Mouse (Mus musculus) CH12.LX (cell line): ENCODE results near the gene Map2k6. TPM values are rescaled to one million over a fixed set of nuclear protein-coding genes. Genes with fewer than 3 reads are reported as not detected.
A peak's percentile ranks its signal among the peaks of the same experiment; 100 is the strongest.

ENCODE experiments used
- DNase-seq: peaks from one replicate; pipeline ENCODE4 v3.0.0-alpha.2; 2013; ENCODE audit errors: extremely low read depth
- H3K27ac ChIP-seq: 2 replicates; pipeline ENCODE4 v1.5.1; 2012; ENCODE audit warnings: low read depth, mild to moderate bottlenecking, control low read depth, moderate library complexity; ENCODE audit not compliant: insufficient read depth
- H3K27me3 ChIP-seq: replicated peaks from 2 replicates; pipeline ENCODE3; 2012; ENCODE audit warnings: inconsistent platforms
- H3K36me3 ChIP-seq, 2 experiments: replicated peaks in 1 of 2; 2 replicates each; pipeline versions ENCODE3 to v1.6.1; 2012; ENCODE audit warnings: inconsistent platforms in 1 of 2, low read length in 1 of 2, mild to moderate bottlenecking in 1 of 2, mixed read lengths in 1 of 2, moderate library complexity in 1 of 2; ENCODE audit not compliant: control insufficient read depth in 1 of 2, insufficient read depth in 1 of 2
- H3K4me1 ChIP-seq, 2 experiments: 2 replicates each; pipeline ENCODE4 v1.6.1; 2012; ENCODE audit warnings: inconsistent platforms in 1 of 2, moderate library complexity in 1 of 2; ENCODE audit not compliant: insufficient read depth in 2 of 2, control insufficient read depth in 1 of 2
- H3K4me2 ChIP-seq: 2 replicates; pipeline ENCODE4 v1.6.1; 2012; ENCODE audit warnings: low read depth, mild to moderate bottlenecking, control low read depth; ENCODE audit not compliant: poor library complexity, insufficient read depth, severe bottlenecking
- H3K4me3 ChIP-seq, 3 experiments: fragments of 150-350 bp in 1 of 3; sonication (generic) in 1 of 3; replicated peaks in 1 of 3; 2 replicates each; pipeline versions ENCODE3 to v1.5.1; 2011 to 2012; ENCODE audit warnings: low read depth in 2 of 3, low read length in 2 of 3, mild to moderate bottlenecking in 2 of 3, moderate library complexity in 2 of 3, control low read depth in 1 of 3, improper control_type of control experiment in 1 of 3, inconsistent platforms in 1 of 3, mixed read lengths in 1 of 3; ENCODE audit not compliant: poor library complexity in 1 of 3
- H3K79me2 ChIP-seq: replicated peaks from 2 replicates; pipeline ENCODE4 v1.6.1; 2012; ENCODE audit warnings: mild to moderate bottlenecking, moderate library complexity; ENCODE audit not compliant: control insufficient read depth, poor library complexity, insufficient read depth, severe bottlenecking; ENCODE audit errors: extremely low read depth
- H3K9ac ChIP-seq: 2 replicates; pipeline ENCODE4 v1.6.1; 2012; ENCODE audit warnings: low read depth, mild to moderate bottlenecking, control low read depth, moderate library complexity; ENCODE audit not compliant: insufficient read depth
- H3K9me3 ChIP-seq: replicated peaks from 2 replicates; pipeline ENCODE3; 2012; ENCODE audit warnings: low read length, inconsistent platforms, mixed read lengths
- BHLHE40 ChIP-seq: IDR thresholded peaks from 2 replicates; pipeline ENCODE4 v1.6.1; 2011; ENCODE audit warnings: mild to moderate bottlenecking, low read depth, low read length, improper control_type of control experiment
- CHD1 ChIP-seq: IDR thresholded peaks from 2 replicates; pipeline ENCODE4 v1.6.1; 2012; ENCODE audit warnings: low read depth, low read length, improper control_type of control experiment, inconsistent platforms
- CHD2 ChIP-seq: IDR thresholded peaks from 2 replicates; pipeline ENCODE4 v1.6.1; 2011; ENCODE audit warnings: low read length, improper control_type of control experiment
- CTCF ChIP-seq, 2 experiments: IDR thresholded peaks in 1 of 2; conservative IDR thresholded peaks in 1 of 2; 2 replicates each; pipeline ENCODE4 v1.5.1; 2011 to 2012; ENCODE audit warnings: low read depth in 2 of 2, low read length in 2 of 2, improper control_type of control experiment in 1 of 2, inconsistent platforms in 1 of 2, mild to moderate bottlenecking in 1 of 2, moderate library complexity in 1 of 2
- ELF1 ChIP-seq: IDR thresholded peaks from 2 replicates; pipeline ENCODE4 v1.6.1; 2014; ENCODE audit warnings: low read depth, mild to moderate bottlenecking, inconsistent platforms, low read length, improper control_type of control experiment
- ETS1 ChIP-seq: conservative IDR thresholded peaks from 2 replicates; pipeline ENCODE4 v1.6.1; 2012; ENCODE audit warnings: low read depth, mild to moderate bottlenecking, inconsistent platforms, low read length, improper control_type of control experiment, moderate library complexity
- GABPA ChIP-seq: IDR thresholded peaks from 2 replicates; pipeline ENCODE4 v1.6.1; 2012; ENCODE audit warnings: low read depth, low read length, improper control_type of control experiment, inconsistent platforms; ENCODE audit not compliant: insufficient replicate concordance
- IRF4 ChIP-seq: IDR thresholded peaks from 2 replicates; pipeline ENCODE4 v1.6.1; 2014; ENCODE audit warnings: low read depth, mild to moderate bottlenecking, inconsistent platforms, low read length, improper control_type of control experiment
- MEF2A ChIP-seq: IDR thresholded peaks from 2 replicates; pipeline ENCODE4 v1.6.1; 2014; ENCODE audit warnings: low read depth, mild to moderate bottlenecking, inconsistent platforms, low read length, improper control_type of control experiment, borderline replicate concordance
- MXI1 ChIP-seq: IDR thresholded peaks from 2 replicates; pipeline ENCODE4 v1.6.1; 2011; ENCODE audit warnings: mild to moderate bottlenecking, low read depth, low read length, improper control_type of control experiment
- NELFE ChIP-seq: IDR thresholded peaks from 2 replicates; pipeline ENCODE4 v1.6.1; 2011; ENCODE audit warnings: low read depth, low read length, improper control_type of control experiment
- SMC3 ChIP-seq: IDR thresholded peaks from 2 replicates; pipeline ENCODE4 v1.6.1; 2011; ENCODE audit warnings: low read depth, low read length, improper control_type of control experiment
- TBP ChIP-seq: conservative IDR thresholded peaks from 2 replicates; pipeline ENCODE4 v1.6.1; 2011; ENCODE audit warnings: low read depth, low read length, improper control_type of control experiment
- ZKSCAN1 ChIP-seq: IDR thresholded peaks from 2 replicates; pipeline ENCODE4 v1.6.1; 2012; ENCODE audit warnings: low read depth, inconsistent platforms, low read length, improper control_type of control experiment, borderline replicate concordance
- ZMIZ1 ChIP-seq: IDR thresholded peaks from 2 replicates; pipeline ENCODE4 v1.6.1; 2012; ENCODE audit warnings: low read depth, mild to moderate bottlenecking, inconsistent platforms, low read length, improper control_type of control experiment
- dilution Hi-C: fragments of 300-500 bp; cut with MboI; formaldehyde crosslinking; loops from 2 replicates; pipeline ENCODE4 v1.14.3; 2020; ENCODE audit warnings: low sequenced_read_pairs; ENCODE audit not compliant: extremely low pct_unique_long_range_greater_than_20kb, extremely low pct_ligation_motif_present
- in situ Hi-C: fragments of 300-500 bp; cut with MboI; formaldehyde crosslinking; loops from 3 replicates; pipeline ENCODE4 v1.14.3; 2019; ENCODE audit warnings: low sequenced_read_pairs, low pct_ligation_motif_present, low pct_unique_long_range_greater_than_20kb, mixed read lengths
- polyA plus RNA-seq: library from polyadenylated mRNA; unstranded; fragments of >175 nt; gene quantifications from 2 replicates; pipeline ENCODE4 v1.2.1, GENCODE M21; 2012; ENCODE audit warnings: low read depth; ENCODE audit not compliant: insufficient read length
- total RNA-seq, 2 experiments: library from RNA; depleted of rRNA; stranded (reverse); fragments of 300-350 nt in 1 of 2; fragments of >200 nt in 1 of 2; gene quantifications; 2 replicates each; pipeline ENCODE4 v1.2.3; 2012 to 2014

The Map2k6 gene
- total and polyA plus RNA-seq, 3 experiments: 16.8 to 21.9 (median 18.0) TPM

GRCm38 (mm10) chr11:110394788-110395452 lies 4.0 kb upstream of the Map2k6 start:
- TF ChIP-seq MXI1: no peak
- no peak for TF ChIP-seq GABPA
- peak; percentile 54; the same call in 1 of the 2 replicates for TF ChIP-seq IRF4
- peak; percentile 64; the same call in 1 of the 2 replicates for TF ChIP-seq MEF2A
- TF ChIP-seq BHLHE40: no peak
- peak; percentile 34; the same call in 1 of the 2 replicates for TF ChIP-seq CHD2
- no peak for TF ChIP-seq ZMIZ1
- TF ChIP-seq ZKSCAN1: no peak
- TF ChIP-seq, all 38 proteins: peak for 3
- in situ Hi-C loops (no loop called here), dilution Hi-C loops (no loop called here)
- DNase-seq: no peak
- H3K27ac ChIP-seq: no peak overlapping the region
- H3K27me3 ChIP-seq: no peaks in the 10 kb centered on the region
- H3K4me3 ChIP-seq: no peak overlapping the region
- no peaks in the 10 kb centered on the region for H3K79me2 ChIP-seq
- H3K9me3 ChIP-seq: peaks cover 3% of the 10 kb centered on the region
- H3K4me1 ChIP-seq: peaks cover 7 to 23% of the 10 kb centered on the region in 2 experiments; a peak in 3 of 4 replicates
- peak overlapping the region; percentile 4; the same call in 1 of the 2 replicates for H3K4me2 ChIP-seq
- no peaks in the 10 kb centered on the region for H3K36me3 ChIP-seq
- H3K9ac ChIP-seq: no peak overlapping the region

GRCm38 (mm10) chr11:110396085-110396484 lies 2.8 kb upstream of the Map2k6 start:
- Histone ChIP-seq H3K27ac (no peak overlapping the region), H3K79me2 (no peaks in the 10 kb centered on the region), H3K4me1 (peaks cover 7 to 29% of the 10 kb centered on the region in 2 experiments; a peak in 3 of 4 replicates), H3K27me3 (no peaks in the 10 kb centered on the region), H3K9me3 (peaks cover under 1% of the 10 kb centered on the region), H3K9ac (no peak overlapping the region), H3K36me3 (no peaks in the 10 kb centered on the region), H3K4me2 (no peak overlapping the region), H3K4me3 (no peak overlapping the region)
- DNase-seq: no peak
- dilution Hi-C loops (no loop called here), in situ Hi-C loops (no loop called here)
- TF ChIP-seq TBP (no peak), SMC3 (no peak), ELF1 (no peak), CTCF (conservative IDR thresholded peaks at IDR 0.05 in 1 of 2, IDR thresholded peaks at IDR 0.05 in 1 of 2; ENCODE audit: low read depth in 2 of 2, low read length in 2 of 2) (no peak), ETS1 (no peak), CHD1 (no peak), NELFE (no peak)
